Mouse (Mus musculus): Measurements from ENCODE around the gene Zmiz1.

The Zmiz1 gene

DNA sequence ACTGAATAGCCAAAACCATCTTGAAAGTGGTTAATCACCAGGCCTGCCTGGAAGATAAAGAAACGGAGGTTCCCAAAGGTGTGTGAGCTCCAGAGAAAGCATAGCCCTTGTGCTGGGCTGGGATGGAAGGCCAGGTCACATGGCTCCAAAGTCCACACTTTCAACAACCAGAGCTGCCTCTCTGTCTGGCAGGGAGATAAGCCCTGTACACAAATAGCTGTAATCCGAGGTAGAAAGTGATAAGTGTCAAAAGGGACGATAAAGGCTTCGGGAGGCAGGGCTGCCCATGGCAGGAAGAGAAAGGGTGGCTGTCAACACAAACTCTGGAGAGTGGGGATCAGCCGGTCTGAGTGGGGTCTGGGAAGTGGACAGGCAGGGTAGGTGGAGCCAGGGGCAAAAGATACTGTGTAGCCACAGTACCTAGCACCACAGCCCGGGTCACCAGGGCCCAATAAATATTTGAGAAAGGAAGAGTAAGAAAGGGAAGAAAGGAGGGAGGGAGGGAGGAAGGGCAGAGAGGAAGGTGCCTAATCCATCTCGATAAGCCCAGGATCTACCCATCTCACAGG, 7.8 kb upstream of the Zmiz1 start:
- ChIA-PET CTCF (no interaction called here), POLR2A (no interaction called here)

GRCm38 (mm10) chr14:25451699-25452632, 7.0 kb upstream of the Zmiz1 start:
- POLR2A ChIA-PET: no interaction called here
- CTCF ChIA-PET: no interaction called here

GRCm38 (mm10) chr14:25452633-25453025, 6.4 kb upstream of the Zmiz1 start:
- CTCF ChIA-PET: interaction anchor here in 1 of 4 experiments (1.0 kb wide), 1 partner anchor 39 kb away, joined by 4 read pairs; no protein-coding TSS in a partner anchor
- POLR2A ChIA-PET: no interaction called here

- POLR2A ChIA-PET: interaction anchor here in 2 of 4 experiments (0.5 to 0.9 kb wide), 4 partner anchors 9 to 152 kb away, joined by 3 read pairs; no protein-coding TSS in a partner anchor
Measured at GRCm38 (mm10) chr14:25454066-25454760, 4.8 kb upstream of the Zmiz1 start.

DNA sequence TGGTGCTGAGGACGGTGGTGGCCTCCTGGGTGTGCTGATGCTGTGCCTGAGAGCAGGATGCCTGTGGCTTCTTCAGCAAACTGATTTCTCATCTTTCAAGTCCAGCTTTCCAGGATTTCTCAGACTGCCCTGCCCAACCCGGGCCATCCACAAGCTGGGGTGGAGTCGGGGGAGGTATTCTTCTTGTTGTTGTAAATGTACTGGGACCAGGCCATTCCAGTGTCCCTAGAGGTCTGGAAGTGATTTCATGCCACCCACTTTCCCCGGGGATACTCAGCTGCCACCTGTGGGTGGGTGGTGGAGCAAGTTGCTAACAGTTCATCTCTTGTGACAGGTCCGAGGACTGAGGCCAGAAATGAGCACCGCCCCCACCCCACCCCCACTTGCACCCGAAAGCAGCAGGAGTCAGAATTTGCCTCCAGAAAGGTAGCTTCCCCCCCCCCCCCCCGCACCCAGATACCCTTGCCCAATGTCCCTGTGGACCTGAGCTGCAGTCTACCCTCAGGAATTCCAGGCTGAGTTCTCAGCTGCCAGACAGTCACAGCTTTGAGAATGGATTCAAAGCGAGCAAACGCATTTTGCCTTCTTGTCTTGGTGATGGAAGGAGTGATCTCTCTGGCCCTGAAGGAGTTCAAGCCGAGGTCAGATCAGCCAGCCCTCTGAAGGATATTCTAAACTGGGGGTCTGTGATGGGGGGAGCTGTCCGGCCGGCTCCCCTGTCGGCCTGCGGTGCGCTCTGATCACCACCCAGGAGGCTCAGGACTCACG, 2.1 kb upstream of the Zmiz1 start:
- ChIA-PET POLR2A (interaction anchor here (0.5 to 2.3 kb wide), 40 partner anchors 8 to 1339 kb away, joined by 3 to 16 read pairs (median 3); partner anchors contain the start of gene Anxa11 (in 1 of the 4)), CTCF (interaction anchor here (0.6 to 1.5 kb wide), 15 partner anchors 8 to 956 kb away, joined by 3 to 5 read pairs (median 3); no protein-coding TSS in a partner anchor)

More at GRCm38 (mm10) chr14:25454066-25454760, 4.8 kb upstream of the Zmiz1 start:
- CTCF ChIA-PET: interaction anchor here in 2 of 4 experiments (0.6 to 0.7 kb wide), 2 partner anchors 12 to 55 kb away, joined by 3 read pairs; no protein-coding TSS in a partner anchor

- ChIA-PET CTCF (interaction anchor here (0.6 to 1.5 kb wide), 17 partner anchors 8 to 1434 kb away, joined by 3 to 5 read pairs (median 3); no protein-coding TSS in a partner anchor), POLR2A (interaction anchor here (0.6 to 2.3 kb wide), 39 partner anchors 8 to 1340 kb away, joined by 3 to 16 read pairs (median 3); partner anchors contain the start of gene Anxa11 (in 1 of the 4))
Measured at GRCm38 (mm10) chr14:25457434-25457957, 1.5 kb upstream of the Zmiz1 start.

DNA sequence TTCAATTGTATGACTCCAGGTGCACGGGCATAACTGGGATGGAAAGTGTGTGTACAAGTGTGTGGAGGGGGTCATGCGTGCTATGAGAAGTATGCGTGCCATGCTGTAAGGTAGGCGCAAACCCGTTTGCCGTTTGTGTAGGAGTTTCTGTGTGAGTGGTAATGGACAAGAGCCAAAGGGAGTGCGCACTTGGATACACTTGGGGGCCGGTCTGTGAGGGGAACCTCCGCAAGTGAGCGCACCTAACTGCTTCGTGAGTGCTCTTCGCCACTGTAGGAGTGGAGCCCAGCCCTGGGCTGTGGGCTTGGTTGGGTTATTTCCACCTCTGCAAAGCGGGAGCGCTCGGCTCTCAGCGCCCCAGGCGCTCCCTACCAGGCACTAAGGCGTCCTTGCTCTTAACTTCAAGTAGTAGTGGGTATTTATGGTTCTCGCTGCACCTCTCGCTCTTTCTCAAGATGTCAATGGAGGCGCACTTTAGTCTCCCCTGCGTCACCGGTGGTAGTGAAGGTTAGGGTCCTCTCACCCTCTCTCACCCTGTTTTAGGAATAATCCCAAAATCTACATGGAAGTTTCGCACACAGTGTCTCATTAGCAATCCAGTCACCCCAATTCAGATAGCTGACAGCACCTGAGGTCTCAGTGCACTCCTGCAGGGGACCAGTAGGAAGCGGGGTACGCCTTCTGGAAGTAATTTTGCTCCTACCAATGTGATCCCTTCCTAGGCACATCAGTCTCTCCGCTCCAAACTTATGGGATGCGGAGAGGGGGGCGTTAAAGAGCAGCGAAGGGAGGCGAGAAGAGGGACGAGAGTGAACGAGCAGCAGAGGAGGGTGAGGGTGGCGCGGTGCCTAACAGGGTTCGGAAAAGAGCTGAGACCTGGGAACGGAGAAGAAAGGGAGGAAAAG, 622 bp upstream of the Zmiz1 start:
- ChIA-PET POLR2A (interaction anchor here (0.6 to 2.3 kb wide), 25 partner anchors 10 to 1205 kb away, joined by 3 to 16 read pairs (median 4); partner anchors contain the start of gene Anxa11 (in 1 of the 4)), CTCF (interaction anchor here (0.6 to 1.7 kb wide), 17 partner anchors 7 to 1433 kb away, joined by 3 to 6 read pairs (median 3); no protein-coding TSS in a partner anchor)

- CTCF ChIA-PET: interaction anchor here in 2 of 4 experiments (0.7 to 1.7 kb wide), 7 partner anchors 70 to 514 kb away, joined by 3 to 6 read pairs (median 4); no protein-coding TSS in a partner anchor
- POLR2A ChIA-PET: interaction anchor here in 3 of 4 experiments (0.6 to 2.0 kb wide), 13 partner anchors 14 to 1206 kb away, joined by 3 to 6 read pairs (median 4); no protein-coding TSS in a partner anchor
Measured at GRCm38 (mm10) chr14:25459394-25459997, 511 bp downstream of the Zmiz1 start.

GRCm38 (mm10) chr14:25459998-25460800, 1.2 kb downstream of the Zmiz1 start:
- POLR2A ChIA-PET: interaction anchor here in 2 of 4 experiments (1.0 to 2.0 kb wide), 6 partner anchors 48 to 361 kb away, joined by 3 to 6 read pairs (median 4); no protein-coding TSS in a partner anchor
- CTCF ChIA-PET: interaction anchor here in 2 of 4 experiments (0.9 to 1.7 kb wide), 4 partner anchors 105 to 515 kb away, joined by 4 to 6 read pairs (median 4); no protein-coding TSS in a partner anchor

DNA sequence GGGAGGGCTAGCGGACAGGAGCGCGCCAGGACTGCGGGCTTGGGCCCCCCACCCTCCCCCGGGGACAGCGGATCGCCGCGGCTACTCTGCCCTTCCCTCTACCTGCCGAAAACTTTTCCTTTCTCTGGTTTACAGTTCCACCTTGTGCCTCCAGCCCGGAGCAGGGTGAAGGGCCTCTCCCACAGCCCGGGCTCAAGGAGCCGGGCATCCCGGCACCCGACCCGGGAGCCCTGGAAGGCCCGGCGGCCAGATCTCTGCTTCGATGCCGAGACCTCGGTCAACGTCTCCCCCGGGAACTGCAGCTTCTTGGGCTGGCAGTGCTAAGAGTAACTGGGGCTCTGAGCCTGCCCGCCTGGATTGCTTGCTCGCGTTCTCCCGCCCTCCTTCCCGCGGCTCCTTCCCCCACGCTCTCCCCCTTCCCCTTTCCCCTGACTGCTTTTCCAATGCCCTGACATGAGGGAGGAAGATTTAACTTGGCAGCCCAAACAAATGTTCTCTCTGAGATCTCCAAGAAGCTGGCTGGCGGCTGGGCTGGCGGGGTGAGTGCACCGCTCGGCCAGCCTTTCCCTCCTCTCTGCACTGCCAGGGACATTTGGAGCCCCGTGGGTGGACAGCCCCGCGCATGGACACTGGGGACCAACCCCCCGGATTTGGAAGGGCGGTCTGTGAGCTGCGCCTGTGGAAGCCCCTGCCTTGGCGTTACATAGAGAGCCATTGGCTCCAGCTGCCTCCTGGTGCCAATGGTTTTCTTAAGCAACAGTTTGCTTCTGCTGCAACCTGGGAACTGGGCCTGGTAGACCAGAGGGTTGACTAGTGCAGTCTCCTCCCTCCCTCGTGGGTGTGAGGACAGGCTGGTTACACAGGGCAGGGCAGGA, 2.1 kb downstream of the Zmiz1 start:
- CTCF ChIA-PET: interaction anchor here in 1 of 4 experiments (0.6 kb wide), 1 partner anchor 144 kb away, joined by 4 read pairs; no protein-coding TSS in a partner anchor
- POLR2A ChIA-PET: interaction anchor here in 1 of 4 experiments (0.6 to 1.4 kb wide), 7 partner anchors 11 to 346 kb away, joined by 3 to 6 read pairs (median 3); no protein-coding TSS in a partner anchor

DNA sequence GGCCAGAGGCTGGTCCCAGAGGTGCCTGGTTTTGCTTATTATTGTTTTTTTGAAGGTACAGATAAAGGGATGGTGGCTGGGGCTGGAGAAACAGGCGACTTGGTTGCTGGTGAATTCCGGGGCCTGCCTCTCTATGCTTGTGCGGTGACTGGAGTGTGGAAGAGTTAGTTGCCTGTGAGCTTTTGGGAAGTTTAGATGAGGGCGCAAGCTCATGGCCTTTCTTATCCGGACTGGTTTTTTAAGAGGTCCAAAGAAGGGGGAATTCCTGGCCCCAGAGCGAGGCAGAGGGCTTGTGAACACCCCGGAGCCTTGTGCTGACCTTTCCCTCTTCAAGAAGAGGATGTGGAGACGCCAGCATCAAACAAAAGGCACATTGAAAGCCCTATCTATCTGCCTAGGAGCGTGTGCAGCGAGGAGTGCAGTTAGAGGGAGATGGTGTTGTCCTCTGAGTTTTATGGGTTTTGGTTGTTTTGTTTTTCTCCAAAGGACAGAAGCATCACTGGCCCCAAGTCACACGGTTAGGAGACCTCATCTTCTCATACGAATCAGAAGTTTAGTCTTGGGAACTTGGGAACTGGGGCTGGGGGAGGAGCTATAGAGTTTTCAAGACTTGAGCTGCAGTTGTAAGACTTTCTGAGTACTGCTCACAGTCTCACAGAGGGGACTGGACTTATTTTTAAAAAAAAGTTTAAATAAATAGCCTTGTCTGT, 2.8 kb downstream of the Zmiz1 start:
- ChIA-PET POLR2A (interaction anchor here in 1 of 4 experiments (0.6 to 1.4 kb wide), 3 partner anchors 10 to 303 kb away, joined by 3 to 6 read pairs (median 3); no protein-coding TSS in a partner anchor), CTCF (interaction anchor here in 1 of 4 experiments (0.6 kb wide), 1 partner anchor 143 kb away, joined by 4 read pairs; no protein-coding TSS in a partner anchor)

GRCm38 (mm10) chr14:25462975-25463374, 4.0 kb downstream of the Zmiz1 start:
- ChIA-PET POLR2A (interaction anchor here in 1 of 4 experiments (0.7 kb wide), 1 partner anchor 43 kb away, joined by 7 read pairs; no protein-coding TSS in a partner anchor), CTCF (no interaction called here)

- POLR2A ChIA-PET: interaction anchor here in 1 of 4 experiments (0.6 kb wide), 1 partner anchor 110 kb away, joined by 3 read pairs; no protein-coding TSS in a partner anchor
- CTCF ChIA-PET: no interaction called here
Measured at GRCm38 (mm10) chr14:25463919-25464318, 4.9 kb downstream of the Zmiz1 start.
